Mouse (Mus musculus) frontal cortex, postnatal 10 days (tissue): ENCODE data around the gene Dnah6.

Experiments
- DNase-seq, 2 experiments: peaks; one replicate each; pipeline ENCODE4 v3.0.0; 2022; ENCODE audit warnings: low spot score in 2 of 2, mixed read lengths in 1 of 2

Gene Dnah6

GRCm38 (mm10) chr6:73027881-73028280 lies 193.6 kb downstream of the Dnah6 start:
- no peak for DNase-seq

- DNase-seq: no peak
Observed at GRCm38 (mm10) chr6:73026898-73027297, 194.6 kb downstream of the Dnah6 start.

GRCm38 (mm10) chr6:73020061-73020460 lies 201.4 kb downstream of the Dnah6 start:
- no peak for DNase-seq

- DNase-seq: no peak
Observed at GRCm38 (mm10) chr6:73018725-73019280, 202.6 kb downstream of the Dnah6 start.

- DNase-seq: no peak
Observed at GRCm38 (mm10) chr6:73014317-73015160, 206.9 kb downstream of the Dnah6 start.

GRCm38 (mm10) chr6:73012931-73013330 lies 208.5 kb downstream of the Dnah6 start:
- no peak for DNase-seq

GRCm38 (mm10) chr6:73011827-73012226 lies 209.6 kb downstream of the Dnah6 start:
- no peak for DNase-seq

- DNase-seq: peak in 1 of 2 experiments; percentile 36
Observed at GRCm38 (mm10) chr6:73010073-73010472, 211.4 kb downstream of the Dnah6 start.

GRCm38 (mm10) chr6:73003601-73004000 lies 217.8 kb downstream of the Dnah6 start:
- DNase-seq: no peak

GRCm38 (mm10) chr6:73002391-73002790 lies 219.1 kb downstream of the Dnah6 start:
- no peak for DNase-seq

- DNase-seq: no peak
Observed at GRCm38 (mm10) chr6:72998809-72999208, 222.6 kb downstream of the Dnah6 start.

- no peak for DNase-seq
Observed at GRCm38 (mm10) chr6:72993688-72994082, 227.8 kb downstream of the Dnah6 start.

GRCm38 (mm10) chr6:72993054-72993687 lies 228.3 kb downstream of the Dnah6 start:
- no peak for DNase-seq

GRCm38 (mm10) chr6:72990206-72990605 lies 231.2 kb downstream of the Dnah6 start:
- no peak for DNase-seq

- DNase-seq: no peak
Observed at GRCm38 (mm10) chr6:72989028-72989736, 232.3 kb downstream of the Dnah6 start.

- DNase-seq: no peak
Observed at GRCm38 (mm10) chr6:72982506-72982905, 238.9 kb downstream of the Dnah6 start.

- no peak for DNase-seq
Observed at GRCm38 (mm10) chr6:72981851-72982250, 239.6 kb downstream of the Dnah6 start.

GRCm38 (mm10) chr6:72981124-72981651 lies 240.3 kb downstream of the Dnah6 start:
- no peak for DNase-seq

GRCm38 (mm10) chr6:72976866-72977265 lies 244.6 kb downstream of the Dnah6 start:
- no peak for DNase-seq

GRCm38 (mm10) chr6:72971074-72971473 lies 250.4 kb downstream of the Dnah6 start:
- no peak for DNase-seq

- DNase-seq: no peak
Observed at GRCm38 (mm10) chr6:72969787-72970186, 251.7 kb downstream of the Dnah6 start.
